Mouse (Mus musculus) E14TG2a.4 (cell line): ENCODE data around the gene Sesn1.

Source experiments
- CTCF ChIP-seq: conservative IDR thresholded peaks from 2 replicates; pipeline ENCODE4 v1.5.1; 2014; ENCODE audit warnings: low read length
- NANOG ChIP-seq: IDR thresholded peaks from 2 replicates; pipeline ENCODE4 v1.6.1; 2014; ENCODE audit warnings: borderline replicate concordance, low read length, mixed read lengths

DNA sequence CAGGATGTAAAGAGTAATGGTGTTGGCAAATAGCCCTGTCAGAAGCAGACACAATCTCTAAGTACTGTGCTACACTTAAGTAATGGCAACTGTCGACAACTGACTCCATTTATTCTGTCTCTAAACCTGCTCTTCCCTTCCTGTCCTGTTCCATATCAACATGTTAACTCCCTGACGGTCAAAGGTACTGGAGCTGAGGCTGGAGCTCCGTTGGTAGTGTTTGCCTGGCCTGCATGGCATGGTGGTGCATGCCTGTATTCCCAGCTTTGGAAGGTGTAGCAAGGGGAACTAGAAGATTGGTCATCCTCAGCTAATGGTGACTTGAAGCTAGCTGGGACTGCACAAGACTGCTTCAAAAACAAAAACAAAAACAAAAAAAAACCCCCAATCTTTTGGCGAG, 14.2 kb downstream of the Sesn1 start:
- TF ChIP-seq CTCF (no peak), NANOG (no peak)
